Mouse (Mus musculus) embryonic fibroblast, embryonic 13.5 days (primary cell): Measurements from ENCODE around the gene Ubash3b.

Experiments used
- CTCF ChIP-seq: IDR thresholded peaks from 2 replicates; pipeline ENCODE4 v1.5.1; 2011; ENCODE audit warnings: mild to moderate bottlenecking, control low read depth, low read length, moderate library complexity, borderline replicate concordance; ENCODE audit not compliant: insufficient read depth
- POLR2A ChIP-seq: IDR thresholded peaks from 2 replicates; pipeline ENCODE4 v1.6.1; 2011; ENCODE audit warnings: low read depth, mild to moderate bottlenecking, control low read depth, low read length, moderate library complexity

DNA sequence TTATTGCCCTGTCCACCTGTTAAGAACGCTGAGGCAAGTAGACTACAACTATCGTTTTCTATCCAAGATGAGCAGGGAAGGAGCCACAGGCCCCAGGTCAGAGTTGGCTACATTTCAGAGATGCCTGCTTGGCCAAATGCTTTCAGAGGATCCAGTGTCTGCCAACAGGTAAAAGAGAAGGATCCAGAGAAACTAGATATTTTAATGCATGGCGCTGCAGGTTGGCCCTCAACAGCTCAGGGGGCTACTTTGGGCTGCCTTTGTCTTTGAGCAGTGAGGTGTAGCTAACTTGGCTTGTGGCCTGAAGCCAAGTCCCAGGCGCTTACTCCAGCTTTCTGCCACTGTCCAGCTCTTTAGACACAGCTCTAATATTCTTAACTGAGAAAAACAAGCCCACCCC is 10.0 kb downstream of the Ubash3b start:
- TF ChIP-seq CTCF (no peak), POLR2A (no peak)
